Mouse (Mus musculus) T-helper 2 cell (primary cell): ENCODE measurements around the gene Xpnpep3.
"Not testable (repeated sequence)": the region's sequence is repeated elsewhere in the genome, so short reads cannot be mapped to it uniquely, and the experiment has no call there.

ENCODE experiments used
- in situ Hi-C: fragments of 300-600 bp; cut with MboI, MseI; formaldehyde crosslinking; loops from one replicate; pipeline ENCODE4 v1.15.1; 2025; ENCODE audit warnings: high pct_unique_total_duplicates

The Xpnpep3 gene

GRCm38 (mm10) chr15:81476597-81476996 lies 76.7 kb downstream of the Xpnpep3 start:
- in situ Hi-C loops: loop anchor here (10.0 kb wide), 1 partner anchor 128 kb away; no protein-coding TSS in a partner anchor

- in situ Hi-C loops: loop anchor here (10.0 kb wide), 1 partner anchor 125 kb away; no protein-coding TSS in a partner anchor
Measured at GRCm38 (mm10) chr15:81479446-81480213, 79.7 kb downstream of the Xpnpep3 start.

- in situ Hi-C loops: not testable (repeated sequence)
Measured at GRCm38 (mm10) chr15:81480284-81480683, 80.3 kb downstream of the Xpnpep3 start.

GRCm38 (mm10) chr15:81480977-81481379 lies 81.0 kb downstream of the Xpnpep3 start:
- in situ Hi-C loops: no loop called here

GRCm38 (mm10) chr15:81482966-81483365 lies 83.0 kb downstream of the Xpnpep3 start:
- in situ Hi-C loops: no loop called here

GRCm38 (mm10) chr15:81483691-81484090 lies 83.8 kb downstream of the Xpnpep3 start:
- in situ Hi-C loops: no loop called here

- in situ Hi-C loops: no loop called here
Measured at GRCm38 (mm10) chr15:81485483-81485882, 85.5 kb downstream of the Xpnpep3 start.

GRCm38 (mm10) chr15:81503466-81503865 lies 103.5 kb downstream of the Xpnpep3 start:
- in situ Hi-C loops: no loop called here

GRCm38 (mm10) chr15:81503995-81504394 lies 104.1 kb downstream of the Xpnpep3 start:
- in situ Hi-C loops: no loop called here
